Mouse (Mus musculus): ENCODE data around the gene Pitpnc1.

DNA sequence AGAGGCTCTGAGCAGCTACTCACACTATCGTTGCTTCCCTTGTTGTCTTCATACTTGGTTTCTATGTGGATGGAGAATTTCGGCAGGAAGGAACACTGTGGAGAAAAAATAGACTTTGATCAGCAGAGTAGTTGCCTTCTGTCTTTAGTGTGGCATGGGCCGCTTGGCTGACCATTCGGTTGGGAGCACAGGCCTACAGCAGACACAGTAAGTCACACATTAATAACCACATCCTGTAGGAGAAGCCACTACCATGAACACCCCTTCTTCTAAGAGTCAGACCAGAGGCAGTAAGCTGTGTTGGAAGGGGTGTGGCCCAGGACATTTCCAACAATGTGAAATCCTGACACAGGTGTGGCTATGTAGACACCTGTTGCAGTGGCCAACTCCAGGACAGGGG lies 174.3 kb downstream of the Pitpnc1 start:
- TF ChIP-seq CTCF (IDR thresholded peaks at IDR 0.05; ENCODE audit: low read depth) (no peak), EP300 (IDR thresholded peaks at IDR 0.05; ENCODE audit: low read depth) (no peak)
